Mouse (Mus musculus): ENCODE data around the gene Tex44. TPM values are rescaled to one million over a fixed set of nuclear protein-coding genes. Genes with fewer than 3 reads are reported as not detected.
A peak's percentile ranks its signal among the peaks of the same experiment; 100 is the strongest.

Tex44 gene
- polyA plus RNA-seq, 1 experiment, result not detected

- H3K4me1 ChIP-seq (ENCODE audit: control insufficient read depth), result peaks cover 87% of the 10 kb centered on the region
- peak overlapping the region; percentile 74 for H3K4me3 ChIP-seq (replicated peaks)
- peaks cover 4% of the 10 kb centered on the region for H3K27me3 ChIP-seq (ENCODE audit: control insufficient read depth)
- no peaks in the 10 kb centered on the region for H3K36me3 ChIP-seq (ENCODE audit: control insufficient read depth)
- H3K9me3 ChIP-seq (ENCODE audit: control insufficient read depth, low read length), result no peaks in the 10 kb centered on the region
- TF ChIP-seq GATA1 (IDR thresholded peaks at IDR 0.05; ENCODE audit: low read length) (no peak), TAL1 (IDR thresholded peaks at IDR 0.05; ENCODE audit: low read length) (no peak)
Observed at GRCm38 (mm10) chr1:86440171-86440886, 14.2 kb downstream of the Tex44 start.

GRCm38 (mm10) chr1:86440887-86441723, 15.0 kb downstream of the Tex44 start:
- peak overlapping the region; percentile 74 for H3K4me3 ChIP-seq (replicated peaks)
- peaks cover 79% of the 10 kb centered on the region for H3K4me1 ChIP-seq (ENCODE audit: control insufficient read depth)
- no peaks in the 10 kb centered on the region for H3K36me3 ChIP-seq (ENCODE audit: control insufficient read depth)
- TF ChIP-seq TAL1 (IDR thresholded peaks at IDR 0.05; ENCODE audit: low read length), result no peak
- TF ChIP-seq GATA1 (IDR thresholded peaks at IDR 0.05; ENCODE audit: low read length), result no peak
- H3K9me3 ChIP-seq (ENCODE audit: control insufficient read depth, low read length), result no peaks in the 10 kb centered on the region
- peaks cover 4% of the 10 kb centered on the region for H3K27me3 ChIP-seq (ENCODE audit: control insufficient read depth)

GRCm38 (mm10) chr1:86441724-86441979, 15.5 kb downstream of the Tex44 start:
- H3K4me3 ChIP-seq (replicated peaks), result peak overlapping the region; percentile 74
- no peaks in the 10 kb centered on the region for H3K36me3 ChIP-seq (ENCODE audit: control insufficient read depth)
- no peaks in the 10 kb centered on the region for H3K9me3 ChIP-seq (ENCODE audit: control insufficient read depth, low read length)
- peaks cover 74% of the 10 kb centered on the region for H3K4me1 ChIP-seq (ENCODE audit: control insufficient read depth)
- TF ChIP-seq TAL1 (IDR thresholded peaks at IDR 0.05; ENCODE audit: low read length) (no peak), GATA1 (IDR thresholded peaks at IDR 0.05; ENCODE audit: low read length) (no peak)
- H3K27me3 ChIP-seq (ENCODE audit: control insufficient read depth), result peaks cover 4% of the 10 kb centered on the region

- H3K9me3 ChIP-seq (ENCODE audit: control insufficient read depth, low read length), result no peaks in the 10 kb centered on the region
- H3K4me3 ChIP-seq (replicated peaks), result peak overlapping the region; percentile 74
- TF ChIP-seq GATA1 (IDR thresholded peaks at IDR 0.05; ENCODE audit: low read length) (no peak), TAL1 (IDR thresholded peaks at IDR 0.05; ENCODE audit: low read length) (no peak)
- peaks cover 69% of the 10 kb centered on the region for H3K4me1 ChIP-seq (ENCODE audit: control insufficient read depth)
- no peaks in the 10 kb centered on the region for H3K36me3 ChIP-seq (ENCODE audit: control insufficient read depth)
- H3K27me3 ChIP-seq (ENCODE audit: control insufficient read depth), result peaks cover 4% of the 10 kb centered on the region
Observed at GRCm38 (mm10) chr1:86441980-86442831, 16.1 kb downstream of the Tex44 start.

- H3K36me3 ChIP-seq (ENCODE audit: control insufficient read depth), result no peaks in the 10 kb centered on the region
- no peaks in the 10 kb centered on the region for H3K9me3 ChIP-seq (ENCODE audit: control insufficient read depth, low read length)
- peak overlapping the region; percentile 74 for H3K4me3 ChIP-seq (replicated peaks)
- TF ChIP-seq TAL1 (IDR thresholded peaks at IDR 0.05; ENCODE audit: low read length) (no peak), GATA1 (IDR thresholded peaks at IDR 0.05; ENCODE audit: low read length) (no peak)
- peaks cover 4% of the 10 kb centered on the region for H3K27me3 ChIP-seq (ENCODE audit: control insufficient read depth)
- H3K4me1 ChIP-seq (ENCODE audit: control insufficient read depth), result peaks cover 68% of the 10 kb centered on the region
Observed at GRCm38 (mm10) chr1:86442832-86443231, 16.7 kb downstream of the Tex44 start.

GRCm38 (mm10) chr1:86443386-86444172, 17.4 kb downstream of the Tex44 start:
- no peaks in the 10 kb centered on the region for H3K36me3 ChIP-seq (ENCODE audit: control insufficient read depth)
- no peak for TF ChIP-seq GATA1 (IDR thresholded peaks at IDR 0.05; ENCODE audit: low read length)
- TF ChIP-seq TAL1 (IDR thresholded peaks at IDR 0.05; ENCODE audit: low read length), result no peak
- H3K4me1 ChIP-seq (ENCODE audit: control insufficient read depth), result peaks cover 65% of the 10 kb centered on the region
- H3K9me3 ChIP-seq (ENCODE audit: control insufficient read depth, low read length), result no peaks in the 10 kb centered on the region
- H3K4me3 ChIP-seq (replicated peaks), result peak overlapping the region; percentile 74
- H3K27me3 ChIP-seq (ENCODE audit: control insufficient read depth), result peaks cover 4% of the 10 kb centered on the region

GRCm38 (mm10) chr1:86447596-86448171, 21.6 kb downstream of the Tex44 start:
- Histone ChIP-seq H3K36me3 (ENCODE audit: control insufficient read depth) (no peaks in the 10 kb centered on the region), H3K4me1 (ENCODE audit: control insufficient read depth) (peaks cover 25% of the 10 kb centered on the region), H3K9me3 (ENCODE audit: control insufficient read depth, low read length) (no peaks in the 10 kb centered on the region), H3K4me3 (replicated peaks) (no peak overlapping the region), H3K27me3 (ENCODE audit: control insufficient read depth) (peaks cover 4% of the 10 kb centered on the region)
- no peak for TF ChIP-seq TAL1 (IDR thresholded peaks at IDR 0.05; ENCODE audit: low read length)

GRCm38 (mm10) chr1:86448272-86448671, 22.1 kb downstream of the Tex44 start:
- H3K36me3 ChIP-seq (ENCODE audit: control insufficient read depth), result no peaks in the 10 kb centered on the region
- no peaks in the 10 kb centered on the region for H3K27me3 ChIP-seq (ENCODE audit: control insufficient read depth)
- H3K4me1 ChIP-seq (ENCODE audit: control insufficient read depth), result peaks cover 19% of the 10 kb centered on the region
- H3K9me3 ChIP-seq (ENCODE audit: control insufficient read depth, low read length), result no peaks in the 10 kb centered on the region
- no peak for TF ChIP-seq GATA1 (IDR thresholded peaks at IDR 0.05; ENCODE audit: low read length)
- no peak for TF ChIP-seq TAL1 (IDR thresholded peaks at IDR 0.05; ENCODE audit: low read length)
- no peak overlapping the region for H3K4me3 ChIP-seq (replicated peaks)

Measured in erythroblast, embryonic 14.5 days (primary cell).